In the genomic region with DNA sequence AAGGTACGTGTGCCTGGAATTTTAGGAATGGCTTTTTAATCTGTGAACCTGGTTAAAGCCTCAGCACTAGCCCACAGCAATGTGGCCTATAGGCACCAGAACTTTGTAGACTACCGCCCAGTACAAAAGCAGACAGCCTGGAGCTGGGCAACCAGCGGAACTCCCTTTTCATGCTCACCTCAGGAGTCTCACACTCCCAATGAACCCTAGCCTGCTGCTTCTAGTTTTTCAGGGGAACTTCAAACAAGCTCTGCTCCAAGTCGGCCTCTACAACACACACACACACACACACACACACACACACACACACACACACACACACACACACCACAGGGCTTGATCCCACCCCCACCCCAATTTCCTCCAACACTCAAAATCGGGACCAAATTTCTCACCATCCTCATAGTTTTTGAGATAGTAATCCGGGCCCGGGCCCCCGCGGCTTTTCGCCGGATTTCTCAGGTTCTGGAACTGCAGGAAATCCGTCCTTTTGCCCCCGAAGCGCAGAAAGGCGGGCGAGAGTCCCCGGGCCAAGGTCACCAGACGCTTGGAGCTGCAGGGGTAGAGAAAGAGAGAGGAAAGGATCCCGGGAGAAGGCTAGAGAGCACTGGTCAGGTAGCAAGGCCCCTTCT, we compare ENCODE assay signal across 11 mouse cellular contexts. TPM values are rescaled to one million over a fixed set of nuclear protein-coding genes. Genes with fewer than 3 reads are reported as not detected.
DNase-seq lines count a peak whose midpoint lies in the region; ATAC-seq lines count a peak whose summit lies in the region.
"Had no signal": no experiment of that assay in that cellular context is flagged by ENCODE, and none has a peak within 500 bp of the region (broad histone marks: within the 10 kb centered on the region; RNA-seq: fewer than 3 reads in every experiment).

No protein-coding gene starts in this region.

- H3K27me3 ChIP-seq in kidney, embryonic 14.5 days (ENCODE audit: control insufficient read depth, insufficient read depth, low read length), result peaks cover 44% of the 10 kb centered on the region
- peaks cover 80% of the 10 kb centered on the region for H3K27me3 ChIP-seq in hindbrain, embryonic 14.5 days (ENCODE audit: control insufficient read depth, insufficient read depth, low read length)
- peaks cover 24% of the 10 kb centered on the region for H3K27me3 ChIP-seq in midbrain, embryonic 16.5 days (ENCODE audit: control insufficient read depth, insufficient read depth, low read depth, low read length)
- H3K27me3 ChIP-seq: CH12.LX had no signal

- H3K9me3 ChIP-seq in kidney, embryonic 14.5 days (ENCODE audit: control insufficient read depth, low read length), result no peaks in the 10 kb centered on the region
- H3K9me3 ChIP-seq in hindbrain, embryonic 14.5 days (ENCODE audit: control insufficient read depth, low read length), result no peaks in the 10 kb centered on the region
- no peaks in the 10 kb centered on the region for H3K9me3 ChIP-seq in midbrain, embryonic 16.5 days (replicated peaks; ENCODE audit: control insufficient read depth, low read length, poor library complexity, severe bottlenecking)

- H3K9ac ChIP-seq in kidney, embryonic 14.5 days (ENCODE audit: low read depth, low read length), result no peak overlapping the region
- H3K9ac ChIP-seq in hindbrain, embryonic 14.5 days, result peak overlapping the region; percentile 8; the same call in 1 of the 2 replicates
- H3K9ac ChIP-seq in midbrain, embryonic 16.5 days (ENCODE audit: low read depth, low read length), result no peak overlapping the region

- no peaks in the 10 kb centered on the region for H3K36me3 ChIP-seq in kidney, embryonic 14.5 days (ENCODE audit: control insufficient read depth, insufficient read depth, low read length)
- H3K36me3 ChIP-seq in hindbrain, embryonic 14.5 days (replicated peaks; ENCODE audit: control insufficient read depth, insufficient read depth), result no peaks in the 10 kb centered on the region
- H3K36me3 ChIP-seq in midbrain, embryonic 16.5 days (ENCODE audit: control insufficient read depth, insufficient read depth, low read length), result no peaks in the 10 kb centered on the region

- H3K27ac ChIP-seq in kidney, embryonic 14.5 days (ENCODE audit: low read depth, low read length), result no peak overlapping the region
- H3K27ac ChIP-seq in hindbrain, embryonic 14.5 days, result no peak overlapping the region
- no peak overlapping the region for H3K27ac ChIP-seq in midbrain, embryonic 16.5 days (ENCODE audit: low read length)

- peaks cover 15% of the 10 kb centered on the region; the same call in 1 of the 2 replicates for H3K4me1 ChIP-seq in kidney, embryonic 14.5 days (ENCODE audit: control insufficient read depth, insufficient read depth, low read length)
- peaks cover 21% of the 10 kb centered on the region for H3K4me1 ChIP-seq in hindbrain, embryonic 14.5 days (replicated peaks; ENCODE audit: control insufficient read depth, insufficient read depth, low read length)
- peaks cover 18% of the 10 kb centered on the region for H3K4me1 ChIP-seq in midbrain, embryonic 16.5 days (ENCODE audit: control insufficient read depth, insufficient read depth, low read length)

- H3K4me2 ChIP-seq in kidney, embryonic 14.5 days (replicated peaks; ENCODE audit: low read depth, low read length), result peak overlapping the region; percentile 50
- peak overlapping the region; percentile 46 for H3K4me2 ChIP-seq in hindbrain, embryonic 14.5 days (replicated peaks)
- H3K4me2 ChIP-seq in midbrain, embryonic 16.5 days (ENCODE audit: low read length), result peak overlapping the region; percentile 41

- WGBS in kidney, embryonic 14.5 days, result 5% methylated on average over 19 of the region's 19 CpGs
- WGBS in hindbrain, embryonic 14.5 days, result 1% methylated on average over 19 of the region's 19 CpGs
- 2% methylated on average over 19 of the region's 19 CpGs for WGBS in midbrain, embryonic 16.5 days

- peak overlapping the region; percentile 35 for H3K4me3 ChIP-seq in kidney, embryonic 14.5 days (ENCODE audit: low read length)
- H3K4me3 ChIP-seq in hindbrain, embryonic 14.5 days (replicated peaks; ENCODE audit: low read length), result peak overlapping the region; percentile 25
- H3K4me3 ChIP-seq in midbrain, embryonic 16.5 days (ENCODE audit: low read depth, low read length), result peak overlapping the region; percentile 18

- no peak for ATAC-seq in kidney, embryonic 14.5 days (ENCODE audit: low FRiP score, low TSS enrichment)
- ATAC-seq in hindbrain, embryonic 14.5 days (ENCODE audit: low FRiP score), result no peak
- ATAC-seq in midbrain, embryonic 16.5 days, result no peak

- no peak for DNase-seq in kidney, postnatal 25 days
- peak; percentile 46 for DNase-seq in embryo, embryonic 11 days
- DNase-seq in hindbrain, embryonic 14.5 days (ENCODE audit: low spot score), result no peak
- DNase-seq in testis, postnatal 10 days (ENCODE audit: low spot score), result no peak
- DNase-seq in right cerebral cortex, postnatal 14 days, result no peak
- no peak for DNase-seq in right cerebral cortex, adult 2 months (ENCODE audit: low spot score in 2 of 2)
- DNase-seq: lung, postnatal 14 days; spleen, adult 18-20 months had no signal

RNA-seq across cellular contexts. Expression of a gene that starts 3.7 kb away (rescaled TPM):
- 0.24 and 0.58 TPM in 2 replicates for polyA plus RNA-seq in kidney, embryonic 14.5 days (2014; fragmentation: Nextera tagmentation; extraction: Ambion mirVana)
- not detected in 2 replicates for polyA plus RNA-seq in hindbrain, embryonic 14.5 days (2014; fragmentation: Nextera tagmentation; extraction: Ambion mirVana)
- 0.21 and 0.24 TPM in 2 replicates for polyA plus RNA-seq in midbrain, embryonic 16.5 days (2015; fragmentation: Nextera tagmentation; extraction: Ambion mirVana)

RNA-seq across cellular contexts. Expression of a gene that starts 55.8 kb away (rescaled TPM):
- 0.13 TPM in 1 of 2 replicates, not detected in the other for polyA plus RNA-seq in kidney, embryonic 14.5 days (2014; fragmentation: Nextera tagmentation; extraction: Ambion mirVana)
- 4.4 and 4.5 TPM in 2 replicates for polyA plus RNA-seq in hindbrain, embryonic 14.5 days (2014; fragmentation: Nextera tagmentation; extraction: Ambion mirVana)
- 2.1 and 2.7 TPM in 2 replicates for polyA plus RNA-seq in midbrain, embryonic 16.5 days (2015; fragmentation: Nextera tagmentation; extraction: Ambion mirVana)
